Mouse (Mus musculus) neural tube, embryonic 12.5 days (tissue): ENCODE data around the gene Ddx39b. TPM values are rescaled to one million over a fixed set of nuclear protein-coding genes. Genes with fewer than 3 reads are reported as not detected.

ENCODE experiments used
- ATAC-seq: fragments of 200-750 bp; cut with Nextera tagmentation; 2 replicates; pipeline ENCODE4 v1.8.0; 2017; ENCODE audit warnings: low read depth, mild to moderate bottlenecking, moderate TSS enrichment, moderate library complexity; ENCODE audit not compliant: low FRiP score
- H3K27ac ChIP-seq: fragments of 300-500 bp; sonication (generic); 2 replicates; pipeline ENCODE4 v1.5.1; 2016
- H3K27me3 ChIP-seq: fragments of 300-500 bp; sonication (generic); replicated peaks from 2 replicates; pipeline ENCODE4 v1.6.1; 2016; ENCODE audit warnings: mild to moderate bottlenecking
- H3K36me3 ChIP-seq: fragments of 300-500 bp; sonication (generic); 2 replicates; pipeline ENCODE4 v1.6.1; 2016; ENCODE audit warnings: mild to moderate bottlenecking
- H3K4me1 ChIP-seq: fragments of 300-500 bp; sonication (generic); 2 replicates; pipeline ENCODE4 v1.6.1; 2016
- H3K4me2 ChIP-seq: fragments of 300-500 bp; sonication (generic); replicated peaks from 2 replicates; pipeline ENCODE4 v1.6.1; 2016; ENCODE audit warnings: mild to moderate bottlenecking
- H3K4me3 ChIP-seq: fragments of 300-500 bp; sonication (generic); 2 replicates; pipeline ENCODE4 v1.5.1; 2016
- H3K9ac ChIP-seq: fragments of 300-500 bp; sonication (generic); 2 replicates; pipeline ENCODE4 v1.6.1; 2016; ENCODE audit warnings: mild to moderate bottlenecking
- H3K9me3 ChIP-seq: fragments of 300-500 bp; sonication (generic); 2 replicates; pipeline ENCODE4 v1.6.1; 2016; ENCODE audit warnings: mild to moderate bottlenecking
- WGBS: fragments of 180-500 bp; shearing (Covaris S2); methylation state at CpG from one replicate; pipeline ENCODE4 v1.1.7; 2016; 5-methylcytosine and 5-hydroxymethylcytosine counted together
- polyA plus RNA-seq: library from polyadenylated mRNA; unstranded; fragments of >200 nt; fragmentation: Nextera tagmentation; extraction: Ambion mirVana; gene quantifications from 2 replicates; pipeline ENCODE4 v1.2.1, GENCODE M21; 2016

Gene Ddx39b
- 511 and 522 TPM in 2 replicates for polyA plus RNA-seq

- H3K9ac ChIP-seq: peak within 1 kb of the TSS; percentile 100
- no peaks in the 10 kb centered on the region for H3K9me3 ChIP-seq
- peak within 1 kb of the TSS; percentile 94 for H3K4me3 ChIP-seq
- H3K36me3 ChIP-seq: peaks cover 31% of the 10 kb centered on the region
- peak within 1 kb of the TSS; percentile 90 for H3K4me2 ChIP-seq
- under 1% methylated on average over 69 of the region's 69 CpGs for WGBS
- no peaks in the 10 kb centered on the region for H3K27me3 ChIP-seq
- ATAC-seq: peak; percentile 88
- peak within 1 kb of the TSS; percentile 96 for H3K27ac ChIP-seq
- peaks cover 51% of the 10 kb centered on the region for H3K4me1 ChIP-seq
Measured at GRCm38 (mm10) chr17:35241305-35242014, at the start of gene Ddx39b. Gene Ddx39b (plus strand): TSS chr17:35241746.

GRCm38 (mm10) chr17:35192924-35193323 is 48.6 kb upstream of the Ddx39b start:
- Histone ChIP-seq H3K27ac (no peak overlapping the region), H3K4me3 (no peak overlapping the region), H3K4me2 (no peak overlapping the region), H3K27me3 (peaks cover 31% of the 10 kb centered on the region), H3K36me3 (no peaks in the 10 kb centered on the region), H3K9ac (no peak overlapping the region), H3K4me1 (peaks cover 9% of the 10 kb centered on the region), H3K9me3 (no peaks in the 10 kb centered on the region)
- WGBS: 91% methylated on average over 5 of the region's 5 CpGs
- ATAC-seq: no peak

GRCm38 (mm10) chr17:35193881-35194843 is 47.4 kb upstream of the Ddx39b start, which contains the start of gene Ltb:
Gene Ltb (plus strand): TSS chr17:35194439.
- Histone ChIP-seq H3K9ac (no peak within 1 kb of the TSS), H3K9me3 (no peaks in the 10 kb centered on the region), H3K4me2 (peak within 1 kb of the TSS; percentile 71), H3K27me3 (peaks cover 31% of the 10 kb centered on the region), H3K27ac (no peak within 1 kb of the TSS), H3K4me3 (peak within 1 kb of the TSS; percentile 36; the same call in 1 of the 2 replicates), H3K4me1 (peaks cover 9% of the 10 kb centered on the region), H3K36me3 (no peaks in the 10 kb centered on the region)
- 71% methylated on average over 28 of the region's 28 CpGs for WGBS
- no peak for ATAC-seq

- Histone ChIP-seq H3K9me3 (no peaks in the 10 kb centered on the region), H3K4me2 (peak overlapping the region; percentile 71), H3K36me3 (no peaks in the 10 kb centered on the region), H3K27ac (no peak overlapping the region), H3K4me3 (peak overlapping the region; percentile 36), H3K4me1 (peaks cover 9% of the 10 kb centered on the region), H3K27me3 (peaks cover 34% of the 10 kb centered on the region), H3K9ac (0 out of 2 replicates have a peak overlapping the region, but pooled peaks have one; percentile 35)
- ATAC-seq: no peak
- WGBS: 48% methylated on average over 19 of the region's 19 CpGs
Measured at GRCm38 (mm10) chr17:35194844-35195630, 46.5 kb upstream of the Ddx39b start.

- Histone ChIP-seq H3K27me3 (peaks cover 37% of the 10 kb centered on the region), H3K4me3 (peak overlapping the region; percentile 36), H3K4me1 (peaks cover 9% of the 10 kb centered on the region), H3K9ac (0 out of 2 replicates have a peak overlapping the region, but pooled peaks have one; percentile 35), H3K36me3 (no peaks in the 10 kb centered on the region), H3K4me2 (peak overlapping the region; percentile 71), H3K27ac (no peak overlapping the region), H3K9me3 (no peaks in the 10 kb centered on the region)
- WGBS: 2% methylated on average over 66 of the region's 66 CpGs
- ATAC-seq: peak; percentile 74; the same call in 1 of the 2 replicates
Measured at GRCm38 (mm10) chr17:35195631-35196320, 45.8 kb upstream of the Ddx39b start.

- Histone ChIP-seq H3K36me3 (no peaks in the 10 kb centered on the region), H3K4me1 (peaks cover 9% of the 10 kb centered on the region), H3K4me3 (peak overlapping the region; percentile 36), H3K4me2 (peak overlapping the region; percentile 71), H3K27me3 (peaks cover 37% of the 10 kb centered on the region), H3K27ac (no peak overlapping the region), H3K9ac (no peak overlapping the region), H3K9me3 (no peaks in the 10 kb centered on the region)
- 31% methylated on average over 9 of the region's 9 CpGs for WGBS
- ATAC-seq: no peak
Measured at GRCm38 (mm10) chr17:35196321-35196641, 45.3 kb upstream of the Ddx39b start.

GRCm38 (mm10) chr17:35197126-35197525 is 44.4 kb upstream of the Ddx39b start:
- Histone ChIP-seq H3K36me3 (no peaks in the 10 kb centered on the region), H3K27ac (no peak overlapping the region), H3K4me2 (no peak overlapping the region), H3K9me3 (no peaks in the 10 kb centered on the region), H3K4me3 (no peak overlapping the region), H3K4me1 (peaks cover 9% of the 10 kb centered on the region), H3K9ac (no peak overlapping the region), H3K27me3 (peaks cover 41% of the 10 kb centered on the region)
- no peak for ATAC-seq
- WGBS: 59% methylated on average over 6 of the region's 6 CpGs

GRCm38 (mm10) chr17:35198029-35198428 is 43.5 kb upstream of the Ddx39b start:
- Histone ChIP-seq H3K27ac (no peak overlapping the region), H3K9me3 (no peaks in the 10 kb centered on the region), H3K4me1 (peaks cover 9% of the 10 kb centered on the region), H3K36me3 (no peaks in the 10 kb centered on the region), H3K9ac (no peak overlapping the region), H3K4me2 (no peak overlapping the region), H3K4me3 (no peak overlapping the region), H3K27me3 (peaks cover 44% of the 10 kb centered on the region)
- ATAC-seq: no peak
- 70% methylated on average over 7 of the region's 7 CpGs for WGBS

- H3K9me3 ChIP-seq: no peaks in the 10 kb centered on the region
- no peak overlapping the region for H3K27ac ChIP-seq
- H3K4me2 ChIP-seq: no peak overlapping the region
- 21% methylated on average over 8 of the region's 8 CpGs for WGBS
- peaks cover 9% of the 10 kb centered on the region for H3K4me1 ChIP-seq
- peaks cover 44% of the 10 kb centered on the region for H3K27me3 ChIP-seq
- no peak for ATAC-seq
- no peak overlapping the region for H3K4me3 ChIP-seq
- no peak overlapping the region for H3K9ac ChIP-seq
- H3K36me3 ChIP-seq: no peaks in the 10 kb centered on the region
Measured at GRCm38 (mm10) chr17:35198946-35199345, 42.6 kb upstream of the Ddx39b start.

GRCm38 (mm10) chr17:35200398-35200797 is 41.1 kb upstream of the Ddx39b start:
- ATAC-seq: no peak
- Histone ChIP-seq H3K9me3 (no peaks in the 10 kb centered on the region), H3K27me3 (peaks cover 37% of the 10 kb centered on the region), H3K4me2 (no peak overlapping the region), H3K27ac (no peak overlapping the region), H3K9ac (no peak overlapping the region), H3K4me3 (no peak overlapping the region), H3K36me3 (no peaks in the 10 kb centered on the region), H3K4me1 (peaks cover 9% of the 10 kb centered on the region)
- 92% methylated on average over 11 of the region's 11 CpGs for WGBS

GRCm38 (mm10) chr17:35201128-35201527 is 40.4 kb upstream of the Ddx39b start:
- Histone ChIP-seq H3K4me3 (no peak overlapping the region), H3K9me3 (no peaks in the 10 kb centered on the region), H3K4me1 (peaks cover 1% of the 10 kb centered on the region), H3K27me3 (peaks cover 30% of the 10 kb centered on the region), H3K27ac (no peak overlapping the region), H3K4me2 (no peak overlapping the region), H3K36me3 (no peaks in the 10 kb centered on the region), H3K9ac (no peak overlapping the region)
- no peak for ATAC-seq
- 82% methylated on average over 11 of the region's 11 CpGs for WGBS
